Mouse (Mus musculus) kidney, postnatal 36 days (tissue): Measurements from ENCODE around the gene Btbd9.

Experiments used
- DNase-seq, 2 experiments: peaks; one replicate each; pipeline ENCODE4 v3.0.0; 2021 to 2022; ENCODE audit warnings: mixed read lengths in 2 of 2

Btbd9 gene

DNA sequence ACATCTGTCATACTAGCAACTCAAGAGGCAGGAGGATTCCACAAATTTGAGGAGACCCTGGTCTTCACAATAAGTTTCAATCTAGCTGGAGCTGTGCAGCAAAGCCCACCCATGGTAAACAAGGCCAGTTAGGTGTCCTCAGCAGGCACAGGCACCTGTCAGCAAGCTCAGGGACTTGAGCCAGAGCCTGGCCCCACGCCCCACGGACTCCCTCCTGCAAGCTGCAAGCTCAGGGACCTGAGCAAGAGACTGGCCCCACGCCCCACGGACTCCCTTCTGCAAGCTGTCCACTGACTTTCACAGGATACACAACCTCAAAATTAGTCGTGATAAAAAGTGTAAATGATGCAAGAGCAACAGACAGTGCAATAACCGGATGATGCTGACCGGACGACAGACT, 307.8 kb downstream of the Btbd9 start:
- no peak for DNase-seq

DNA sequence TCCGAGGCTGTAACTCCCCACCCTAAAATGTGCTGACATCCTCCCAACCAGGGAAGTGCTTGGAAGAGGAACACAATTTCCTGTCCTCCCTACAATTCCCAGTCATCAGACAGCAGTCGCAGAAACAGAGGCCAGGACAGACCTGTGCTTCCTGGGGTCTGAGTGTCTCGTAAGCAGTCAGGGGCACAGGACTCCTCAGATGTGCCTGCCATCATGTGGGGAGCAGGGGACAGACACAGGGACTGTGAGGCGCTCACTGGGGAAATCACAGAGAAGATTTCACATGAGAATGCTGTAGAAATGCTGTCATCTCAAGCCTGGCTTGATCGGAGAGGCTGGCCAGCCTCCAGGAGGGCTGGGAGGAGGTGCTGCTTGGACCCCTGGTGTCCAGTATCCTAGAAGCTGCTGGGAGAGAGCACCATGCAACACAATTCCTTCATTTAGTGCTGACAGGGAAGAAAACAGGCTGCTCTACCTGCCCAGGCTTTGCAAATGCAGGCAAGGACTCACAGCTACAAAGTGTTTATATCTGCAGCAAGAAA, 308.8 kb downstream of the Btbd9 start:
- no peak for DNase-seq

DNA sequence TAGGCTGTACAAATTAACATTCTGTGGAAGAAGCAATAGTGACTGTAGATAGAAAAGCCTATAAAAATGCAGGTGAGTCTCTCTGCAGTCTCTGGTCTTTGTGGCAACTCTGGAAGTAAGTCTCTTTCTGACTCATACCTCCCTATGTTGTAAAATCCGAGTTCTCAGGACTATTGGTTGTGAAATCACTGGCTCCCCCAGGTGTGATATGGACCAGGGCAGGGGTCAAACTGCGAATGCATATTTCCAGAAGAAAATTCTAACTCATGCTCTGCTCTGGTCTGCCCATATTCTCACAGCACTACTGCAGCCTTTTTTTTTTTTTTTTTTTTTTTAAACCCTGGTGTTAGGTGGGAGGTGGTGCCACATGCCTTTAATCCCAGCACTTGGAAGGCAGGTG, 312.8 kb downstream of the Btbd9 start:
- DNase-seq, result no peak

DNA sequence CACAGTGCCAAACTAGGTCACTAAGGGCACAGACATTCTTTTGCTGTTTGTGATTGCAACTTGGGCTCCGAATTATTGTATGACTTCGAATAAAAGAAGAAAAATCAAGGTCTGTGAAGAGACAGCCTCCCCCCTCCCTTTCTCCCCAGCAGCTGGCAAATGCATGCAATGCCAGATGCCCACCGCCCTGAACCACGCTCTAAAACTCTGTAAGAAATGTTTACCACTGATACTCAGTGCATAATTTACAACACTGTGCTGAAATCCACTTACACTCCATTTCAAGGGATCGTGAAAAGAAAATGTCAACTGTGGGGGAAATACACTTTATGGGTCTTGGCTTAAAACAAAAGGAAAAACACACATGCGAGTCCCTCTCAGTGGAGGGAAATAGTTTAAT, 313.3 kb downstream of the Btbd9 start:
- DNase-seq, result no peak

DNA sequence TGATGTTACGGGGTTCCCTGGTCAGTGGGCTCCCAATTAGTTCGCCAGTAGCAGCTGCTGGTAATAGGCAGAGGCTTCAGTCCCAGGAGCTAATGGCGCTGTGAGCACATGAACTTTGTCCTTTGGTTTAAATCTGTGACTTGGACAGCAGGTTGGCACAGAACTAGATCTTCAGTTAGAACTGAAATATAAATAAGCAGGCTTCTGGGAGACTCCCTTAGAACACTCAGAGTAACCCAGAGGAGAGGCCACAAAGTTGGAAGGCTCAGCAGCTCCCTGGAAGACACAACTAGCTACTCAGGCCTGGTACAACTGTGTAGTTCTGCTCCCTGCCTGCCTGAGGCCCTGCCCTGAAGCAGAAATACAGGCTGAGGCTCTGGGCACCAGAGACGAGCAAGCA, 313.8 kb downstream of the Btbd9 start:
- peak; percentile 58 to 67 for DNase-seq

DNA sequence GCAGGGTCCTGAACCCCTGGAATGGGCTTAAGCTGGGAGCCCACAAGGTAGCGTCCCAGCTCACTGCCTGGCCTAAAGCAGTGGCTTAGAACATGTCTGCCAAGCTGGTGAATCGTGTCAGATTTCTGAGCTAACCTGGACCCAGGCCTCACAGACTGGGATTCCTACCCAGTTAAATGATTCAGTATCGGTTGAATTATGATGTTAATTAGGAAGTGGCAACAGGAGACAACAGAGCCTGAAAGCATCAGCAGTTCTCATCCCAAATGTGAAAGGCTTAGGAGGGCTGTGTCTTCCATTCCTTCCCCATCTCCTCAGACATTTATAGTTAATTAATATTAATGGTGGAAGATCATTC, 314.3 kb downstream of the Btbd9 start:
- no peak for DNase-seq

DNA sequence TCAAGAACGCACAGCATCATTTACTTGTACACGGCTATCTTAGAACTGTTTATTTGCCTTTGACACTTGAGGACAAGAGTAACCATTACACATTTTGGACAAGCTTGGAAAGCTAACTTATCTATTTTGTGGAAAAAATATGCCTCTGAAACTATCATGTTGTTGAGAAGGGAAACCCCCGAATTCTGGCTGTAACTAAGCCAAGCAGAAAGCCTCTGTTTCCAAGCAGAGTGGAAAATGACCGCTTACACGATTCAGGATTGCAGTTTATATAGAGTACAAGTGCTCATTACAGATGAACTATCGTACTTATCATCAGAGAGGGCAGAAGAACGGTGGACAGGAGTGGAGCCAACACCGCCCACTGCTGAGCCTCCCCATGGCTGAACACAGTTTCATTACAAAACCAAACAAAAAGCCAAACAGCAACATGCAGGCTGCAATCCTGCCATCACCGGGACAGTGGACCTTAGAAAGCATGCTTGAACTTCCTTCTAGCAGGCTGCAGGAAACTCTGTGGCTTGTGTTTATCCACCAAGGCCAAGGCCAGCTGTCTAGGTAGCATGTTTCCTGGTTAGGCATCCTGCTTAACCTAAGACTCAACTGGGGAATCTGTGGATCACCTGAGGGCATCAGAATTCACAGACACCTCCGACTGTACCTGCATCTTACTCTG, 314.8 kb downstream of the Btbd9 start:
- DNase-seq, result no peak

DNA sequence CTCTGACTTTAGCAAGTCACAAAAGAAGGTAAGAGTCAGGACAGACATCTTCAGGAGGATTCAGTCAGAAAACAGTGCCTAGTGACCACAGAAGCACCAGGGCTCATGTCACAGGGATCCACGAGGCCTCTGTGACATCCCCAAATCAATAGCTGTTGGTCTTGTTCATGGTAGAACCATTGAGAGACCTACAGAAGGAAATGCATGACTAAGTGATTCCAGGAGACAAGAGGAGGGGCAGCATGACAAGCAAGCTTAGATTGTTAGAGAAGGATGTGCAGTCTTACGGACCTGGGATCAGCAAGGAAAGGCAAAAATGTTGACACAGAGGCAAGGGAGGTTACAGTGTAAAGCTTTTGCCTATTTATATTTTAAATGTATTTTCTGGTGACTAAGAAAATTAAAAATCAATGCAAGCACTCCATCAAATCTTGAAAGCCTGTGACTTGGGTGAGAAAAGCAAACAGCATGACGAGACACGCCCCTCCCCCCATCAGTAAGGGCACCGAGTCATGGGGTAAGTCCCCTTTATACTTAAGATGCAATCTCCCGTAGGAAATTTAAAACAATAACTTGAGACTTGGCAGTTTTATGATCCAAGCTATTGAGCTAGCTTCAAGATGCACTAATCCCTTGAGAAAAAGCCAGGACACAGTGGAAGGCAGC, 315.5 kb downstream of the Btbd9 start:
- no peak for DNase-seq

DNA sequence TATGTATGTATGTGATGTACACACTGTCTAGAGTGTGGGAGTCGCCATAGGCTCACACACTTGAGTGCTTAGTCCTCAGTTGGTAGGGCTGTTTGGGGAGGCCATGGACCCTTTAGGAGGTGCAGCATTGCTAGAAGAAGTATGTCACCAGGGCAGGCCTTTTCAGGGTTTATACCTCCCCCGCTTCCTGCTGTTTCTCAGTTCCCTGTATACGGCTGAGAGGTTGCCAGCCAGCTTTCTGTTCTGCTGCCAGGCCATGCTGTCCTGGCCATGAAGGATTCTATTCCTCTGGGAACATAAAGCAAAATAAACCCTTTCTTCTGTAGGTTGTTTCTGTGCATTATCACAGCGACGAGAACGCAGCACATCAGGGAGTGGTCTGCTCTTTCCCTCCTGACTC, 316.4 kb downstream of the Btbd9 start:
- no peak for DNase-seq

DNA sequence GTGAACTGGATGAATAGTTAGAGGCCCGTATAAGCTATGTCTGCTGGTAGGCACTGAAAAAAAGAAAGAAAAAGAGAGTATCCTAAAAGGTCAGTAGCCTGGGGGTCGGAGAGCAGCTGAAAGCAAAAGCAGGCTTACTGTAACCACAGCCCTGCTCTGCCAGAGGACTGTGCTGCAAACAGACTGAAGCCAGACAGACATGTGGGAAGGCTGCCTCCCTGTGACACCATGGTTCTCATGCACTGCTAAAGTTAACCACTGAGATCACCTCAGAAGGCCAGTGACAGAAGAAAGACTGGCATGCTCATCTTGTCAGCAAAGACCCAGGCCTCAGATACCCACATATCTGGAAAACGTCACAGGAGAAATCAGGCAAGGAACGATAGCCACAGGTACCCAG, 317.8 kb downstream of the Btbd9 start:
- no peak for DNase-seq

DNA sequence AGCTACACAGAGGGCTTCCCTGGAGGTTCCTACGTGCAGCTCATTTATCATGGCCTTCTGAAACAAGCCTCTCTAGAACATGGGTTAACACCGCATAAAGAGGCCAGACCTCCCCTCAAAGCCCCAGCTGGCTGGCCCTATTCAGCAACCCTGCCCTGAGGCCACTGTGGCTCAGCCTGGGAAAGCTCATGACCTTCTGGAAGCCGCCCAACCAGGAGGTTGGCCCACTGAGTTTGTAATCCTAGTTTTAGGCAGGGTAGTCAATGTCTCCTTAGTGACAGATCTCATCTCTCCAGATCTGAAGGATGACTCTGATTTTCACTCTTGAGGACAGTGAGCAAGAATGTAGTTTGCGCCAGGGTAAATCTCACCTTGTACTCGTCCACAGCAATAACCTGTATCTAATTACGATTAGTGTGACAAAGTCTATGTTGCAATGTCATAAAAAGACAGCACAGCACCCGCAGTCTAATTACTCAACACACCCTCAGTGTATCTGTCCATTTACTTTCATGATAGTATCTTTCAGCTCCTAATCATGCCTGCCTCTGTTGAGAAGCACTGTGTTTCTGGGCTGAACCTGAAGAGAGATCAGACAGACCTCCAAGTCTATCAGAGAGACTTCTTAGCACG, 320.2 kb downstream of the Btbd9 start:
- peak in 1 of 2 experiments; percentile 28 for DNase-seq

DNA sequence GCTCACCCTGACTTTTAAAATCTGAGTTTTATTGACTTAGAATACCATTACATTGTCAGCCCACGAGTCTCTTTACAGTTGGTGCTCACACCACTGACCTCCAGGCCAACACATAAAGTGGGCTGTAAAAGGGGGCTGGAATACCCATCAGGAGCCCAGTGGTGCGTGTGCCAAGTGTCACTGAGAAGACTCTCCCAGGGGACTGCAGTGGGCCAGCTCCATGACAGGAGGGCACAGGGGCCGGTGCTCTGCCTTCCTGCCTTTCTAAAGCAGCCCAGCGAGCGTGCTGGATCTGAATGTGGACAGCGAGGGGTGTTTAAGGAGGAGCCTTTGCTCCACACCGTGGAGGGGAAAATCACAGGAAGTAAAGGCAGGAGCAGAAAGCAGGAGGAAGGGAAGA, 322.4 kb downstream of the Btbd9 start:
- no peak for DNase-seq

DNA sequence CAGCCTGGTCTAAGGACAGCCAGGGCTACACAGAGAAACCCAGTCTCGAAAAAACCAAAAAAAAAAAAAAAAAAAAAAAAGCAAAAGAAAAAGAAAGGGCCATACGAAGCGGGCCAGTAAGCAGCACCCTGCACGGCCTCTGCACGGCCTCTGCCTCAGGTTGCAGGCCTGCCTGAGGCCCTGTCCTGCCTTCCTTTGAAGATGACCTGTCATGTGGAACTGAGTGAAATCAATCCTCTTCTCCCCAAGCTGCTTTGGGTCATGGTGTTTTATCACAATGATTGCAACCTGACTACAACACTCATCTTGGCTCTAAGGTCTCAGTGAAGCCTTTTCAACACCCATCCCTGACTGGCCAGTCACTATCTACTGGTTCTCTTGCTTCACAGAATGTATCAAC, 323.3 kb downstream of the Btbd9 start:
- DNase-seq, result no peak

DNA sequence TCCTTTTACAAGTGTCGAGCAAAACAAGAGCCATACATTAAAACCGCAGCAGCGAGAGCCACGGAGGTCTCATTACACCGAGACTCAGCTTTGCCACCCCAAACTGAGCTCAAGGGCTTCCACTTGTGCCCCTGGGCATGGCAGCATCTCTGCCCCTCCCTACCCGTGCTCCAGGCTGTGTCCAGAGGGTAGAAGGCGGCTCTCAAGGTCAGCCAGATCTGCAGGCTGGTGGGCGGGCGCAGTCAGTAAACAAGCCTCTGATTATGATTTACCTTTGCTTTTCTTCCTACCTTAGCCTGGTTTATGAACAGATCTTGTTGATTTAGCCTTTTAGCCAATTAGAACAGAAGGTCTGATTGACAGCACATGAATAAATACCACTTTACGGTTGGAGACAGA, 331.0 kb downstream of the Btbd9 start:
- DNase-seq, result no peak

DNA sequence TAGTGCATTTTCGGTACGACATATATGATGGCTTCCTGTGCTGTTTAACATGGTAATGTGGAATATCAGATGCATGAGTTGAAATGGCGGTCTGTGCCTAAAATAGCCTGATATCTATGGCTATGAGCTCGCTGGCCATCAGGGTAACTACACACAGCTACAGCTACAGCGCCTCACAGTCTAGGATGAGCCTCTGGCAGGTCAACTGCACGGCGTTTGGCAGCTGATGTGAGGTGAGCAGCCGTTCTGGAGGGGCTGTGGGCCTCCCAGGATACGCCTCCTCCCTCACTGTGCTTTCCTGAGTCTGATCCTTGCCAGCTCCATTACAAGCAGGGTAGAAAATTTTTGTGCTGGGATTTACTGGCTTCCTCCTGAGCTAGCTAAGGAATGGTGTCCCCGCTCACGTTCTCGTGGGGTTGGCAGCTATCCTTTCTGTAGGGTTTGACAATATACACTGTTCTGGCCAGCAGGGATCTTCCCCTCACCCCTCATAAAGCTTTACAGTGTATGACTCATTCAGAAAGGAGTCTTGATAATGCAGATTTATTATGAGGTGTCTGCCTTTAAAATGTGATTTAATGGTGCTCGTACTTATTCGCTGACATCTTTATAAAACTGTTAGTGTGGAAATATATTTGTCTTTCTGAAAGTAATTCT, 331.5 kb downstream of the Btbd9 start:
- no peak for DNase-seq

DNA sequence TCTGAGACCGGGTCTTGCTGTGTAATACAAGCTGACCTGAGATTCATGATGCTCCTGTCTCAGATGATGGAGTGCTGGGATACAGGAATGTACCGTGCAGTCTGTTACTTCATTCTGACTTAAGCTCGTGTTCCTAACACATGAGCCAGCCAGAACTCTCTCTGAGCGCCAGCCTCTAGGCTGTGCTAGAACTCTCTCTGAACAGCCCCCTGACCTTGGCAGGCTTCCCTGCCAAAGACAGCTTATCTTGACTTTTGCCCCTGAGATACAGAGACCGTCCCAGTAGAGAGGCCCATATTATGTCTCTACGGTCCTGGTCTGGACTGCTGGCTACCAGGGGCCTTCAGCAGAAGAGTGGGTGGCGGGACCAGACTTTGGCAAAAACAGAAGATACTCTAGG, 332.7 kb downstream of the Btbd9 start:
- DNase-seq, result no peak

DNA sequence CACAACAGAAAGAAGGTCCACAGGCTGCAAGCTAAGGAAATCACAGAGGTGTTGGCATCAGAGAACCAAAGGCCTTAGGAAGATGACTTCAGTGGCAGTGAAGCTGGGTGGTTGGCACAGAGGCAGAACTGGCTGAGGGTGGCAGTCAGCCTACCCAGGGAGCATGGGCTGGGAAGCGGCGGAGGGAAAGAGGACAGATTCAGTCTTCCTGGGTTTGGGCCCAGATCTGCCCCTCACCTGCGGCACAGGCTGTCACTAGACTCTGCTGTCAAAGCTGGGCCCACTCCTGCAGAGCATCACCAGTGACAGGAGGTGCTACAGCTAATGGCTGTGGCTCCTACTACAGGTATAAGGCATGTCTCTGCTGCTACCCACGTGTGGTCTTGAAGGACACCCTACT, 333.6 kb downstream of the Btbd9 start:
- DNase-seq, result no peak

DNA sequence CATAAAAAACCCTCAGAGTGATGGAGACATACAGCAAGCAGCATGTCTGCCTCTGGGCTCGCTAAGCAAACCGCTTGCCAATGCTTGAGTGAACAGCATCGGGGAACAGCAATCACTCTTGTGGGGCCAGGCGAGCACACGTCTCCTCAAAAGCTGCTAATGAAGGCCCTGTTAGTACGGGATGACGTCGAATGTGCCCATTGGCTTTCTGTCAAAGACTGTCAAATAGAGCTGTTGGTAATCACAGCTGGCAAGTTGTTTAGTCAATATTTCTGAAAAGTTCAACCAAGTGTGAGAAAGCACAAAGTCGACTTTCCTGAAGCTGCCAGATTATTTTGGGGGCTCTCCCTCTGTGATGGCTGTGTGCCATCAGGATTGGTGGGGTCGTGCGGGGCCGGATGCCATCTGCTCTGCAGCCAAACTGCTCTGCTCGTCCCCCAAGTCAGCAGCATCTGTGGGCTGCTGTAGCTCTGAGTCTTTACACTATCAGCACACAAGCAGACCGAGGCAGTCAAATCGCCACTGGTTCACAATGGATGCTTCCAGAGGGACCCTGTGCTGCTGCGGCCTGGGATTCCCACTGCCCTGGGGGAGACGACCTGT, 334.5 kb downstream of the Btbd9 start:
- DNase-seq, result no peak

DNA sequence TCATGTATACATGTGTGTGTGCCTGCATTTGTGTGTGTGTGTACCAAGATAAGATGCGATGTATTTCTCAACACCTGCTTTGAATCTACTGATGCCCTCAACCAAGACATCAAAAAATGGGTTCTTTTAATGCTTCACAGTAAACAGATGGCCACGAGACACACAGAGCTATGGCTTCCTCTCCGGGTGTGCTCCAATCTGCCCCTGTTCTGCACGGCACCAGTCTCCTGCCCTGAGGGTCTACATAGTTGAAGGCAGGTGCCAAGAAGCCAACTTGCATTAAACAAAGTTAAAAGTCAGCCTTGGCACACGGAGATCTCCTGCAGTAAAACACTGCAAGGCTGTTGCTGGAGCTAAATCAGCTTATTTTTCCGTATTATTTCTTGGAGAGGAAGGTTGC, 335.2 kb downstream of the Btbd9 start:
- DNase-seq, result peak in 1 of 2 experiments; percentile 36

DNA sequence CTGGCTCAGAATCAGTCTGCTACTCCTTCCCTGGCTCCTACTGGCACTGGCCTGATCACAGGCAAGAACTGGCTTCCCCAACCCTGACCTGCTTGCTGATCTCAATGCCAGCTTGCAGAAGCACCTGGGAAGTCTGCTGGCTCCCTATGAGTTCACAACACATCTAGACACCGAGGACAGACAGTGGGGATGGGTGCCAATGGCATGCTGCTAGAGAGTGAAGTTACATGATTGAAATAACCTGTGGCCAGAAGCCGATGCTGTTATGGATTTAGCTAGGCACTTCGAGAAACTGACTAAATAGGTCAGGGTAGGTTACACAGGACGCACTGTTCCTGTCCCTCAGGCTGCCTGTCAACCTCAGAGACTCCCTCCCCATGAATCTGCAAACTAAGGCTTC, 335.6 kb downstream of the Btbd9 start:
- no peak for DNase-seq

DNA sequence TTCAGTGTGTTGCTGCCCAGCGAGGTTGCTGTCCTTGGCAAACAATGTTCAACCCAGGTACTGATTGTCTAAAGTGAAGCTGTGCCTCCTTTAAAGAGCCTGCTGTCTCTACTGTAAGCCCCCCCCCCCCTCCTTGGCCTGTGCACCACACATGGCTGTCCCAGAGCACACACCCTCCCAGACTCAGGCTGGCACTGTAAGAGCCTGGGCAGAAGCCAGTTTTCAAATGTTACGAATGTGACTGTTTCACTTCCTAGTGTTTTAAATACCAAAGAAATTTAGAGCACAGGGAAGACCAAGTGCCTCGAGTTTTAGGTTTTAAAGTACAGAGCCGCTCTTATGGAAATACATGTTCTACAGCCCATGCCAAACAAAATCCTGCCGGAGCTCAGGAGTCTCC, 336.8 kb downstream of the Btbd9 start:
- DNase-seq, result no peak

DNA sequence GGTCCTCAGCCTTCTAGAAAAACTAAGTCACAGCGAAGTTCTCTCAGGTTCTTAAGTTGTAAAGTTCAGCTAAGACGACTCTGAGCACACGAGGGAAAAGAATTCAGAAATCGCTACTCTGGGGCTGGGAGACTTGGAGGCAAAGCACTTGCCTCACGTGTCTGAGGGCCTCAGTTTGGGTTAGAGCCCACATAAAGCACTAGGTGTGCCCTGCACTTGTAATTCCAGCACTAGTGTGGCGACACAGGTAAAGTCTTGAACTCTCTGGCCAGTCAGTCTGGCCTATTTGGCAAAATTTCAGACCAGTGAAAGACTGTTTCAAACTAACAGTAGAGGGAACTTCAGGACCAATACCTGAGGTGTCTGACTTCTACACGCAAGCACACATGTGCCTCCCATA, 338.7 kb downstream of the Btbd9 start:
- no peak for DNase-seq

DNA sequence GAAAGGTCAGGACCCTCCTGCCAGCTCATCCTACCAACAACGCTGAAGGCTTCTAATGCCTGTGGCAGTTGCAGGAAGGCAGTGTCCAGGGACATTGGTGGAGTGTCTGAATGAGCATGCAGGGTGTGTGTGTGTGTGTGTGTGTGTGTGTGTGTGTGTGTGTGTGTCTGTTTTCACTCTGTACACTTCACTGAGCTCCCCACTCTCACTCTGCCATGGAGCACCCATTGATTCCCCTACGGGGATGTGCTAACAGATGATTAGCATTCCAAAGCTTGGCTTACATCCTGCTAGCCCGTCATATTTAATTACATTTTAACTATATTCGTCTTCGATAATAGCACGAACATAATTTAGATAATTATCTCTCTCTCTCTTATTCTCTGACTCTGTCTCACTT, 339.7 kb downstream of the Btbd9 start:
- DNase-seq, result no peak
